Mouse (Mus musculus) lung, adult 2 months (tissue): ENCODE measurements around the gene Arid1b. TPM values are rescaled to one million over a fixed set of nuclear protein-coding genes. Genes with fewer than 3 reads are reported as not detected.
"Not testable (repeated sequence)": the region's sequence is repeated elsewhere in the genome, so short reads cannot be mapped to it uniquely, and the experiment has no call there.

Source experiments
- DNase-seq: peaks from one replicate; pipeline ENCODE4 v3.0.0; 2022
- H3K4me1 ChIP-seq: fragments of 200-500 bp; 2 replicates; pipeline ENCODE4 v1.6.1; 2011; ENCODE audit warnings: low read length; ENCODE audit not compliant: control insufficient read depth, insufficient read depth
- H3K4me3 ChIP-seq: fragments of 200-500 bp; replicated peaks from 2 replicates; pipeline ENCODE3; 2011; ENCODE audit warnings: low read depth, mild to moderate bottlenecking, control low read depth, low read length; ENCODE audit errors: extremely low read depth
- CTCF ChIP-seq: fragments of 200-500 bp; IDR thresholded peaks from 2 replicates; pipeline ENCODE4 v1.5.1; 2011; ENCODE audit warnings: mild to moderate bottlenecking, low read length, control low read depth; ENCODE audit not compliant: insufficient read depth
- POLR2A ChIP-seq: fragments of 200-500 bp; IDR thresholded peaks from 2 replicates; pipeline ENCODE4 v1.6.1; 2011; ENCODE audit warnings: low read depth, mild to moderate bottlenecking, control low read depth, low read length, borderline replicate concordance; ENCODE audit errors: extremely low read depth
- WGBS: fragments of 180-500 bp; shearing (Covaris S2); methylation state at CpG from one replicate; pipeline ENCODE4 v1.1.7; 2018; 5-methylcytosine and 5-hydroxymethylcytosine counted together
- polyA plus RNA-seq: library from polyadenylated mRNA; depleted of rRNA; stranded (reverse); fragments of >200 nt; gene quantifications from 2 replicates; pipeline ENCODE4 v1.2.3, GENCODE M21; 2012

Gene Arid1b
- polyA plus RNA-seq, 1 experiment: 60.1 TPM

- TF ChIP-seq POLR2A (no peak), CTCF (no peak)
- DNase-seq: no peak
- WGBS: 57% methylated on average over 16 of the region's 16 CpGs
- Histone ChIP-seq H3K4me3 (no peak overlapping the region), H3K4me1 (peaks cover 13% of the 10 kb centered on the region)
Measured at GRCm38 (mm10) chr17:5091490-5091889, 97.4 kb downstream of the Arid1b start.

GRCm38 (mm10) chr17:5091934-5092333 is 97.8 kb downstream of the Arid1b start:
- no peak for DNase-seq
- 62% methylated on average over 10 of the region's 10 CpGs for WGBS
- TF ChIP-seq POLR2A (no peak), CTCF (no peak)
- H3K4me3 ChIP-seq: no peak overlapping the region
- H3K4me1 ChIP-seq: peaks cover 13% of the 10 kb centered on the region

GRCm38 (mm10) chr17:5093343-5093742 is 99.2 kb downstream of the Arid1b start:
- not testable (repeated sequence) for H3K4me3 ChIP-seq, DNase-seq
- 72% methylated on average over 2 of the region's 2 CpGs for WGBS
- H3K4me1 ChIP-seq: peaks cover 17% of the 10 kb centered on the region

- TF ChIP-seq CTCF (no peak), POLR2A (no peak)
- 45% methylated on average over 5 of the region's 5 CpGs for WGBS
- Histone ChIP-seq H3K4me3 (no peak overlapping the region), H3K4me1 (peaks cover 22% of the 10 kb centered on the region)
- DNase-seq: no peak
Measured at GRCm38 (mm10) chr17:5094636-5095035, 100.5 kb downstream of the Arid1b start.

GRCm38 (mm10) chr17:5095741-5096140 is 101.6 kb downstream of the Arid1b start:
- H3K4me1 ChIP-seq: peaks cover 22% of the 10 kb centered on the region
- TF ChIP-seq POLR2A (no peak), CTCF (no peak)
- DNase-seq: no peak

GRCm38 (mm10) chr17:5097046-5097445 is 102.9 kb downstream of the Arid1b start:
- TF ChIP-seq POLR2A (no peak), CTCF (no peak)
- WGBS: 96% methylated on average over 4 of the region's 4 CpGs
- Histone ChIP-seq H3K4me3 (no peak overlapping the region), H3K4me1 (peaks cover 22% of the 10 kb centered on the region)
- DNase-seq: no peak

More at GRCm38 (mm10) chr17:5095741-5096140, 101.6 kb downstream of the Arid1b start:
- 80% methylated on average over 13 of the region's 13 CpGs for WGBS
- no peak overlapping the region for H3K4me3 ChIP-seq

- TF ChIP-seq POLR2A (no peak), CTCF (no peak)
- DNase-seq: no peak
- Histone ChIP-seq H3K4me3 (no peak overlapping the region), H3K4me1 (peaks cover 22% of the 10 kb centered on the region)
- WGBS: 80% methylated on average over 21 of the region's 21 CpGs
Measured at GRCm38 (mm10) chr17:5097545-5098475, 103.7 kb downstream of the Arid1b start.

GRCm38 (mm10) chr17:5098727-5099126 is 104.6 kb downstream of the Arid1b start:
- 58% methylated on average over 7 of the region's 7 CpGs for WGBS
- DNase-seq: no peak
- TF ChIP-seq POLR2A (no peak), CTCF (no peak)
- no peak overlapping the region for H3K4me3 ChIP-seq
- H3K4me1 ChIP-seq: peaks cover 22% of the 10 kb centered on the region

- DNase-seq: no peak
- Histone ChIP-seq H3K4me3 (no peak overlapping the region), H3K4me1 (peaks cover 22% of the 10 kb centered on the region)
- 44% methylated on average over 4 of the region's 4 CpGs for WGBS
- no peak for TF ChIP-seq POLR2A
- TF ChIP-seq CTCF: no peak
Measured at GRCm38 (mm10) chr17:5099238-5099637, 105.1 kb downstream of the Arid1b start.

GRCm38 (mm10) chr17:5101157-5101556 is 107.0 kb downstream of the Arid1b start:
- Histone ChIP-seq H3K4me3 (no peak overlapping the region), H3K4me1 (peaks cover 15% of the 10 kb centered on the region)
- no peak for TF ChIP-seq POLR2A
- no peak for TF ChIP-seq CTCF
- WGBS: 82% methylated on average over 8 of the region's 8 CpGs
- no peak for DNase-seq
